Mouse (Mus musculus) activated CD4-positive, CD25-positive, alpha-beta regulatory T cell, adult 4 months (primary cell): ENCODE measurements around the gene Brms1. TPM values are rescaled to one million over a fixed set of nuclear protein-coding genes. Genes with fewer than 3 reads are reported as not detected.

Experiments used
- ATAC-seq: one replicate; pipeline ENCODE4 v1.8.0; 2017
- polyA plus RNA-seq, 2 experiments: library from polyadenylated mRNA; unstranded; fragments of 100-300 nt; shearing (Covaris generic); gene quantifications; one replicate each; pipeline ENCODE4 v1.2.1; 2017

Brms1 gene
- polyA plus RNA-seq, 2 experiments from 2014 or later: 91.4 to 102 TPM

- no peak for ATAC-seq
These were observed 50.9 kb downstream of the Brms1 start for GRCm38 (mm10) chr19:5092083-5092482.

- no peak for ATAC-seq
These were observed 52.5 kb downstream of the Brms1 start for GRCm38 (mm10) chr19:5093481-5094242.

- peak; percentile 60 for ATAC-seq
These were observed 53.1 kb downstream of the Brms1 start for GRCm38 (mm10) chr19:5094243-5094632.

- no peak for ATAC-seq
These were observed 53.7 kb downstream of the Brms1 start for GRCm38 (mm10) chr19:5094746-5095417.

- no peak for ATAC-seq
These were observed 54.8 kb downstream of the Brms1 start for GRCm38 (mm10) chr19:5095887-5096474.

- ATAC-seq: no peak
These were observed 56.6 kb downstream of the Brms1 start for GRCm38 (mm10) chr19:5097521-5098362.

GRCm38 (mm10) chr19:5098363-5099143, 57.4 kb downstream of the Brms1 start, which contains the start of gene Cnih2:
TSS of gene Cnih2 (minus strand) at chr19:5098521.
- peak; percentile 44 for ATAC-seq

Other genes with a start within 250 kb of the Brms1 start
- 10 to 100 TPM; 25.8 to 50.9 TPM for gene Rbm4, start 247.5 kb upstream of the Brms1 start, polyA plus RNA-seq
- gene Gm21992, start 229.7 kb upstream of the Brms1 start, polyA plus RNA-seq: 10 to 100 TPM; 36.1 to 36.5 TPM
- gene Rbm14, start 229.7 kb upstream of the Brms1 start, polyA plus RNA-seq: 10 to 100 TPM; 18.3 to 54.9 TPM
- gene Ccs, start 202.0 kb upstream of the Brms1 start, polyA plus RNA-seq: 100 to 1,000 TPM in 1 of 2 experiments, 10 to 100 TPM in 1; 94.7 to 162 TPM
- gene Ccdc87, start 202.0 kb upstream of the Brms1 start, polyA plus RNA-seq: not detected
- under 1 TPM; 0.66 to 0.67 TPM for gene Ctsf, start 186.2 kb upstream of the Brms1 start, polyA plus RNA-seq
- gene Actn3, start 163.4 kb upstream of the Brms1 start, polyA plus RNA-seq: not detected
- 1 to 10 TPM; 6.3 to 6.7 TPM for gene Zdhhc24, start 162.7 kb upstream of the Brms1 start, polyA plus RNA-seq
- gene Bbs1, start 134.7 kb upstream of the Brms1 start, polyA plus RNA-seq: 1 to 10 TPM in 1 of 2 experiments, not detected in 1; 1.4 TPM
- gene Dpp3, start 113.1 kb upstream of the Brms1 start, polyA plus RNA-seq: 10 to 100 TPM; 38.4 to 59.4 TPM
- under 1 TPM in 1 of 2 experiments, not detected in 1; 0.25 TPM for gene Peli3, start 98.2 kb upstream of the Brms1 start, polyA plus RNA-seq
- 10 to 100 TPM; 79.9 to 91.1 TPM for gene Mrpl11, start 79.2 kb upstream of the Brms1 start, polyA plus RNA-seq
- under 1 TPM; 0.32 to 0.83 TPM for gene Npas4, start 51.0 kb upstream of the Brms1 start, polyA plus RNA-seq
- 1 to 10 TPM in 1 of 2 experiments, under 1 TPM in 1; 0.46 to 2.1 TPM for gene Slc29a2, start 17.5 kb upstream of the Brms1 start, polyA plus RNA-seq
- 10 to 100 TPM; 10.5 to 13.4 TPM for gene B4gat1, start 2.5 kb upstream of the Brms1 start, polyA plus RNA-seq
- under 1 TPM; 0.40 to 0.68 TPM for gene AC124502.3, start 2.5 kb upstream of the Brms1 start, polyA plus RNA-seq
- under 1 TPM in 1 of 2 experiments, not detected in 1; 0.13 TPM for gene Rin1, start 9.1 kb downstream of the Brms1 start, polyA plus RNA-seq
- gene Cd248, start 26.7 kb downstream of the Brms1 start, polyA plus RNA-seq: not detected
- not detected for gene Tmem151a, start 44.2 kb downstream of the Brms1 start, polyA plus RNA-seq
- 10 to 100 TPM; 49.2 to 51.1 TPM for gene Yif1a, start 47.2 kb downstream of the Brms1 start, polyA plus RNA-seq
- gene Cnih2, start 57.2 kb downstream of the Brms1 start, polyA plus RNA-seq: not detected
- 100 to 1,000 TPM; 118 to 143 TPM for gene Rab1b, start 65.7 kb downstream of the Brms1 start, polyA plus RNA-seq
- 1 to 10 TPM; 4.6 to 6.7 TPM for gene Klc2, start 77.2 kb downstream of the Brms1 start, polyA plus RNA-seq
- 10 to 100 TPM; 15.7 to 16.3 TPM for gene Pacs1, start 231.8 kb downstream of the Brms1 start, polyA plus RNA-seq